Mouse (Mus musculus): Measurements from ENCODE around the gene Strbp. TPM values are rescaled to one million over a fixed set of nuclear protein-coding genes. Genes with fewer than 3 reads are reported as not detected.

Gene Strbp
- total RNA-seq, 2 experiments from 2014 or later, result 14.4 to 16.9 TPM

Small RNA genes lying within 50 kb of the gene (microRNA-seq; reads per million reads assigned to microRNA genes)
- 0 reads per million in 2 experiments for gene Mir5128 (ENCODE audit: borderline replicate concordance in 2 of 2)

Other genes with a start within 250 kb of the Strbp start
- under 1 TPM; 0.51 to 0.83 TPM for gene Gpr21, start 187.5 kb downstream of the Strbp start, total RNA-seq (2021)
- gene Crb2, start 72.4 kb upstream of the Strbp start, total RNA-seq (2021), result not detected

Measured in gastrocnemius, postnatal 25 days (tissue).